10 mouse cellular contexts compared by ENCODE assay signal in genomic region chr7:80746166-80746761, GRCm38 (mm10). TPM values are rescaled to one million over a fixed set of nuclear protein-coding genes. Genes with fewer than 3 reads are reported as not detected.
DNase-seq lines count a peak whose midpoint lies in the region; ATAC-seq lines count a peak whose summit lies in the region.
"Had no signal": no experiment of that assay in that cellular context is flagged by ENCODE, and none has a peak within 500 bp of the region (broad histone marks: within the 10 kb centered on the region; RNA-seq: fewer than 3 reads in every experiment).

No protein-coding gene starts in this region.

- H3K4me2 ChIP-seq in heart, embryonic 11.5 days: peak overlapping the region; percentile 34
- H3K4me2 ChIP-seq in forebrain, embryonic 13.5 days: 0 out of 2 replicates have a peak overlapping the region, but pooled peaks have one; percentile 29
- no peak overlapping the region; the same call in 1 of the 2 replicates for H3K4me2 ChIP-seq in midbrain, embryonic 11.5 days

- intact Hi-C loops in heart, postnatal 25 days (cut with DNase I): no loop called here

- 0 out of 2 replicates have a peak, but pooled peaks cover 3% of the 10 kb centered on the region for H3K9me3 ChIP-seq in heart, embryonic 11.5 days (replicated peaks; ENCODE audit: control insufficient read depth, low read length)
- no peaks in the 10 kb centered on the region for H3K9me3 ChIP-seq in forebrain, embryonic 13.5 days (replicated peaks)
- H3K9me3 ChIP-seq in midbrain, embryonic 11.5 days (ENCODE audit: control insufficient read depth, low read length): no peaks in the 10 kb centered on the region

- WGBS in heart, embryonic 11.5 days (ENCODE audit: insufficient replicate concordance): 28% methylated on average over 5 of the region's 5 CpGs
- 6% methylated on average over 5 of the region's 5 CpGs for WGBS in forebrain, embryonic 13.5 days
- 6% methylated on average over 5 of the region's 5 CpGs for WGBS in midbrain, embryonic 11.5 days

- no peak for DNase-seq in heart, postnatal 25 days (ENCODE audit: low spot score)
- DNase-seq in ES-CJ7 (ENCODE audit: low read depth, low spot score): peak; percentile 92
- peak; percentile 93 for DNase-seq in midbrain, embryonic 11.5 days (ENCODE audit: low spot score, missing footprints)
- DNase-seq in layer of hippocampus, adult 8-10 months (ENCODE audit: low spot score in 2 of 2): no peak
- no peak for DNase-seq in thymus, postnatal 4 days
- DNase-seq: kidney, adult 2 months; lung, postnatal 10 days had no signal

- no peak for ATAC-seq in heart, embryonic 11.5 days (replicated peaks; ENCODE audit: insufficient number of reproducible peaks, low FRiP score, low TSS enrichment)
- ATAC-seq in forebrain, embryonic 13.5 days: peak; percentile 55; the same call in 1 of the 2 replicates
- ATAC-seq in midbrain, embryonic 11.5 days (ENCODE audit: low FRiP score): peak; percentile 77
- no peak for ATAC-seq in cerebellum, adult (ENCODE audit: insufficient number of reproducible peaks, low FRiP score, low TSS enrichment)

- no peak overlapping the region for H3K4me3 ChIP-seq in heart, embryonic 11.5 days (ENCODE audit: low read depth, low read length)
- no peak overlapping the region for H3K4me3 ChIP-seq in forebrain, embryonic 13.5 days
- H3K4me3 ChIP-seq in midbrain, embryonic 11.5 days (ENCODE audit: low read depth, low read length): no peak overlapping the region

- peaks cover 29% of the 10 kb centered on the region for H3K36me3 ChIP-seq in heart, embryonic 11.5 days (ENCODE audit: control insufficient read depth, insufficient read depth, low read length)
- H3K36me3 ChIP-seq in forebrain, embryonic 13.5 days (ENCODE audit: poor library complexity, severe bottlenecking): peaks cover 54% of the 10 kb centered on the region
- no peaks in the 10 kb centered on the region for H3K36me3 ChIP-seq in midbrain, embryonic 11.5 days (ENCODE audit: control insufficient read depth, insufficient read depth, low read length)

- H3K27ac ChIP-seq in heart, embryonic 11.5 days (ENCODE audit: low read depth, low read length): peak overlapping the region; percentile 76
- H3K27ac ChIP-seq in forebrain, embryonic 13.5 days: peak overlapping the region; percentile 67
- H3K27ac ChIP-seq in midbrain, embryonic 11.5 days (ENCODE audit: low read depth, low read length): peak overlapping the region; percentile 33

- peaks cover 38% of the 10 kb centered on the region for H3K4me1 ChIP-seq in heart, embryonic 11.5 days (ENCODE audit: control insufficient read depth, insufficient read depth, low read length)
- peaks cover 26% of the 10 kb centered on the region for H3K4me1 ChIP-seq in forebrain, embryonic 13.5 days
- H3K4me1 ChIP-seq in midbrain, embryonic 11.5 days (ENCODE audit: control insufficient read depth, insufficient read depth, low read length): peaks cover 30% of the 10 kb centered on the region

- no peaks in the 10 kb centered on the region for H3K27me3 ChIP-seq in heart, embryonic 11.5 days (ENCODE audit: control insufficient read depth, insufficient read depth, low read length)
- no peaks in the 10 kb centered on the region for H3K27me3 ChIP-seq in forebrain, embryonic 13.5 days
- no peaks in the 10 kb centered on the region for H3K27me3 ChIP-seq in midbrain, embryonic 11.5 days (ENCODE audit: control insufficient read depth, insufficient read depth, low read length)

- H3K9ac ChIP-seq in heart, embryonic 11.5 days (ENCODE audit: low read depth, low read length): peak overlapping the region; percentile 61
- 0 out of 2 replicates have a peak overlapping the region, but pooled peaks have one; percentile 14 for H3K9ac ChIP-seq in forebrain, embryonic 13.5 days
- no peak overlapping the region for H3K9ac ChIP-seq in midbrain, embryonic 11.5 days (ENCODE audit: low read length)

RNA-seq across cellular contexts. Expression of gene Crtc3, which starts 57.6 kb away (rescaled TPM):
- polyA plus RNA-seq in heart, embryonic 11.5 days (2014; fragmentation: Nextera tagmentation; extraction: Ambion mirVana): 13.4 and 14.2 TPM in 2 replicates
- total RNA-seq in heart, postnatal 25 days (2021): 10 to 100 TPM; 14.3 to 15.7 TPM
- 10.3 and 11.5 TPM in 2 replicates for polyA plus RNA-seq in forebrain, embryonic 13.5 days (2015; fragmentation: Nextera tagmentation; extraction: Ambion mirVana)
- 7.9 and 9.2 TPM in 2 replicates for polyA plus RNA-seq in midbrain, embryonic 11.5 days (2014; fragmentation: Nextera tagmentation; extraction: Ambion mirVana)
- 10 to 100 TPM; 20.5 to 24.6 (median 21.8) TPM for total RNA-seq in layer of hippocampus, adult 8-10 months (2022)

Comparison
In these comparisons a context has a peak if more than half of its experiments do, and no peak if none do; other contexts are left out.
1. ATAC-seq: peak in forebrain, embryonic 13.5 days (single experiment) and midbrain, embryonic 11.5 days (single experiment); none in heart, embryonic 11.5 days (single experiment) and cerebellum, adult (single experiment).
2. DNase-seq: peak in ES-CJ7 (single experiment) and midbrain, embryonic 11.5 days (single experiment); none in heart, postnatal 25 days (single experiment), layer of hippocampus, adult 8-10 months (0 of 2) and thymus, postnatal 4 days (single experiment).
3. Peak in every context shown above with its lines, with median percentiles within 50 percentile points of each other: H3K27ac ChIP-seq.